Mouse (Mus musculus): ENCODE data around the gene Gm26992.

DNA sequence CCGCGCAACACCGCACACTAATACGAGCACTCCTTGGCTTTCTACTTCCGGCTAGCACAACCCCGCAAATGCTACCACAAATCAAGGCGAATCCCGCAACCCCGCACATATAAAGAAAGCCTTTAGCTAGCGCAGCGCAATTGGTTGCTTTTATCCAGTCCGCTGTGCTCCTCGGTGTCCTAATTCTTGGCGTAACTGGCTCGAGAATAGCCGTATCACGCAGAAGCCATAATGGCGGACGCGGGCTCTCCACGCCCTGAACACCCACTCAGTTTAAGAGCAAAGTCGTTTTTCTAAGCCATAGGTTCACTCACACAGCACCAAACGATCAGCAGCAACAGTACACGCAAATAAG is 60.3 kb downstream of the Gm26992 start:
- TF ChIP-seq CTCF (IDR thresholded peaks at IDR 0.05; ENCODE audit: low read depth) = no peak
- TF ChIP-seq EP300 (IDR thresholded peaks at IDR 0.05; ENCODE audit: low read depth) = no peak
